Mouse (Mus musculus) cortical plate, adult 2 months (tissue): ENCODE measurements around the gene Zfhx3.

Experiments used
- CTCF ChIP-seq: fragments of 200-500 bp; IDR thresholded peaks from 2 replicates; pipeline ENCODE4 v1.5.1; 2011; ENCODE audit warnings: mild to moderate bottlenecking, control low read depth, low read length; ENCODE audit not compliant: insufficient read depth; ENCODE audit errors: extremely low read depth
- POLR2A ChIP-seq: fragments of 200-500 bp; IDR thresholded peaks from 2 replicates; pipeline ENCODE4 v1.6.1; 2011; ENCODE audit warnings: mild to moderate bottlenecking, low read length, control low read depth; ENCODE audit not compliant: insufficient read depth; ENCODE audit errors: extremely low read depth

GRCm38 (mm10) chr8:108887890-108888289 lies 945.4 kb downstream of the Zfhx3 start:
- TF ChIP-seq CTCF = no peak
- no peak for TF ChIP-seq POLR2A
